Mouse (Mus musculus) limb, embryonic 11.5 days (tissue): ENCODE results near the gene Gpr182. TPM values are rescaled to one million over a fixed set of nuclear protein-coding genes. Genes with fewer than 3 reads are reported as not detected.

ENCODE experiments used
- ATAC-seq: fragments of 200-750 bp; cut with Nextera tagmentation; 2 replicates; pipeline ENCODE4 v1.8.0; 2017; ENCODE audit warnings: low read depth; ENCODE audit not compliant: insufficient number of reproducible peaks, low FRiP score, low TSS enrichment
- DNase-seq: peaks from one replicate; pipeline ENCODE4 v3.0.0-alpha.2; 2015; ENCODE audit warnings: low spot score
- H3K27ac ChIP-seq: fragments of 300-500 bp; sonication (generic); replicated peaks from 2 replicates; pipeline ENCODE4 v1.5.1; 2014; ENCODE audit warnings: low read depth, mild to moderate bottlenecking, low read length
- H3K27me3 ChIP-seq: fragments of 300-500 bp; sonication (generic); 2 replicates; pipeline ENCODE4 v1.6.1; 2014; ENCODE audit warnings: mild to moderate bottlenecking, low read length, mixed read lengths; ENCODE audit not compliant: control insufficient read depth, insufficient read depth
- H3K36me3 ChIP-seq: fragments of 300-500 bp; sonication (generic); 2 replicates; pipeline ENCODE4 v1.6.1; 2014; ENCODE audit warnings: mild to moderate bottlenecking, low read length, moderate library complexity, mixed read lengths; ENCODE audit not compliant: control insufficient read depth, insufficient read depth
- H3K4me1 ChIP-seq: fragments of 300-500 bp; sonication (generic); 2 replicates; pipeline ENCODE4 v1.6.1; 2014; ENCODE audit warnings: low read length, mixed read lengths; ENCODE audit not compliant: control insufficient read depth, insufficient read depth
- H3K4me2 ChIP-seq: fragments of 300-500 bp; sonication (generic); 2 replicates; pipeline ENCODE4 v1.6.1; 2014; ENCODE audit warnings: low read depth, mild to moderate bottlenecking, moderate library complexity; ENCODE audit not compliant: severe bottlenecking
- H3K4me3 ChIP-seq: fragments of 300-500 bp; sonication (generic); 2 replicates; pipeline ENCODE4 v1.5.1; 2014; ENCODE audit warnings: low read depth, low read length
- H3K9ac ChIP-seq: fragments of 300-500 bp; sonication (generic); 2 replicates; pipeline ENCODE4 v1.6.1; 2014; ENCODE audit warnings: mild to moderate bottlenecking, low read length
- H3K9me3 ChIP-seq: fragments of 300-500 bp; sonication (generic); 2 replicates; pipeline ENCODE4 v1.6.1; 2016; ENCODE audit warnings: low read length; ENCODE audit not compliant: control insufficient read depth
- WGBS: fragments of 180-500 bp; shearing (Covaris S2); extraction: QIAGEN DNeasy Blood & Tissue Kit; methylation state at CpG from one replicate; pipeline ENCODE4 v1.1.7; 2014; 5-methylcytosine and 5-hydroxymethylcytosine counted together
- polyA plus RNA-seq: library from polyadenylated mRNA; unstranded; fragments of >200 nt; fragmentation: Nextera tagmentation; extraction: Ambion mirVana; gene quantifications from 2 replicates; pipeline ENCODE4 v1.2.1, GENCODE M21; 2014

The Gpr182 gene
- polyA plus RNA-seq, 1 experiment from 2014 or later: 0.33 TPM

DNA sequence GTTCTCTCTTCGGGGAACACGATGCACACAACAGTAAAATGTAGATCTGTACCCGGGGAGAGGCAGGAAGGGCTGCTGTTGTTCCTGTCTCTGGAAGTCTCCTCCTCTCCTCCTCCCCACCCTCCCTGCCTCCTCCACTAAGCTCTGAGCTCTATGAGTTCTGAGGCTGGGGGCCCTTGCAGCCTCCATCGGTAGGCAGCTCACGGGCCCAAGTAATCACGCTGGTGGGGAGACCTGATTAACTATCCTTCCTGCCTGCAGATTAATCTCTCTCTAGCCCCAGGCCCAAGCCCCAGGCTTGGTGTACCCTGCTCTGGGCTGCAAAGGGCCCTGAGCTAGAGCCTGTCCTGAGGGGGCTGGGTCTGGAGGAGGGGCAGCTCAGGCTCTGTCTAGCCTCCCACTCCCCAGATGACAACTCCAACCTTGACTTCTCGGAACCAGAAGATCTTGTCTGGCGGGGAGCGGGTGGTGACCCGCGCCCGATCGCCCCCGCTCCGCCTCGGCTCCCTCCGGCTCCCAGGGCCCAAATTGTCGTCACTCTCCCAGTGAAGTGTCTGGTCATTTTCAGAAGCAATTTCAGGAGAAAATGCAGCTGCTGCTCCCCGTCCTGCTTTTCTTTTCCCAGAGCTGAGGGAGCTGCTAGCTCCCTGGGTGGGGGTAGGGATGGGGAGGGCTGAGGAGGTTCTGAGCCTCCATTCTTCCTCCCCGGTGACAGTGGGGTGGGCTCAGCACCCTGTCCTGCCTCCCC lies 29.7 kb downstream of the Gpr182 start:
- no peak for DNase-seq
- 0 out of 2 replicates have a peak, but pooled peaks have one; percentile 28 for ATAC-seq

DNA sequence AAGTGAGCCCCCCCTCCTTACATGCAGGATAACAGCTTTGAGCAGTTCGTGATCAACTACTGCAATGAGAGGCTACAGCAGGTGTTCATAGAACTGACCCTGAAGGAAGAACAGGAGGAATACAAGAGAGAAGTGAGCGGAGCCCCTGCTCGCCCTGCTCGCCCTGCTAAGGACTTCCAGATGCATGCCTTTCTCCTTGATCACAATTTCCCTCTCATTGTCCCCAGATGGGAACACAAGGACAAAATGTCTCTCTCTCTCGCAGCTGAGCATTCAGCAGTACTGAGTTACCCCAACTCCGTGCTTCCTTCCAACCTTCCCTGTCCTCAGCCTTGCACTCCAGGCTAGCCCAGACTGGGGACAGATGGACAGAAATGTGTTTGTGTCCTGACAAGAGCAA lies 38.8 kb downstream of the Gpr182 start:
- WGBS: 52% methylated on average over 6 of the region's 6 CpGs
- Histone ChIP-seq H3K4me3 (no peak overlapping the region), H3K27me3 (no peaks in the 10 kb centered on the region), H3K9ac (no peak overlapping the region), H3K9me3 (no peaks in the 10 kb centered on the region), H3K36me3 (no peaks in the 10 kb centered on the region), H3K4me2 (no peak overlapping the region), H3K27ac (no peak overlapping the region), H3K4me1 (0 out of 2 replicates have a peak, but pooled peaks cover 4% of the 10 kb centered on the region)
- DNase-seq (peak; percentile 35), ATAC-seq (no peak)

More for the DNA sequence above, 29.7 kb downstream of the Gpr182 start:
- Histone ChIP-seq H3K27ac (no peak overlapping the region), H3K9me3 (no peaks in the 10 kb centered on the region), H3K4me2 (peak overlapping the region; percentile 17; the same call in 1 of the 2 replicates), H3K4me1 (peaks cover 9% of the 10 kb centered on the region), H3K27me3 (peaks cover 3% of the 10 kb centered on the region; the same call in 1 of the 2 replicates), H3K9ac (no peak overlapping the region), H3K4me3 (no peak overlapping the region), H3K36me3 (no peaks in the 10 kb centered on the region)
- WGBS: 12% methylated on average over 20 of the region's 20 CpGs

DNA sequence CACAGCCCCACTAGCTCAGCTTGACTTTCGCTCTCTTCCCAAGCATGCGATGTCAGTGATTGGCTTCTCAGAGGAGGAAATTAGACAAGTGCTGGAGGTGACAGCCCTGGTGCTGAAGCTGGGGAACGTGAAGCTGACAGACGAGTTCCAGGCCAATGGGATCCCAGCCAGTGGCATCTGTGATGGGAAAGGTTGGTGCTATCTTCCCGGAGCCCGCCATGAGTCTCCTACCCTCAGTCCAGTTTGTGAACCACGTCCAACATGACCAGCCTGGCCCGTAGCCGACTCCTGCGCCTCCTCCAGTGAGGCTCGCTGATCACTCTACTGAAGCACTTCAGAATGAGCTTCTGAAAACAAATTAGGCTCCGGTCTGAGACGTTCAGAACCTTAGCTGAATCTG lies 41.2 kb downstream of the Gpr182 start:
- Histone ChIP-seq H3K4me2 (no peak overlapping the region), H3K9ac (no peak overlapping the region), H3K36me3 (no peaks in the 10 kb centered on the region), H3K4me1 (0 out of 2 replicates have a peak, but pooled peaks cover 4% of the 10 kb centered on the region), H3K27me3 (no peaks in the 10 kb centered on the region), H3K4me3 (no peak overlapping the region), H3K27ac (no peak overlapping the region), H3K9me3 (no peaks in the 10 kb centered on the region)
- DNase-seq (no peak), ATAC-seq (no peak)
- WGBS: 74% methylated on average over 13 of the region's 13 CpGs

DNA sequence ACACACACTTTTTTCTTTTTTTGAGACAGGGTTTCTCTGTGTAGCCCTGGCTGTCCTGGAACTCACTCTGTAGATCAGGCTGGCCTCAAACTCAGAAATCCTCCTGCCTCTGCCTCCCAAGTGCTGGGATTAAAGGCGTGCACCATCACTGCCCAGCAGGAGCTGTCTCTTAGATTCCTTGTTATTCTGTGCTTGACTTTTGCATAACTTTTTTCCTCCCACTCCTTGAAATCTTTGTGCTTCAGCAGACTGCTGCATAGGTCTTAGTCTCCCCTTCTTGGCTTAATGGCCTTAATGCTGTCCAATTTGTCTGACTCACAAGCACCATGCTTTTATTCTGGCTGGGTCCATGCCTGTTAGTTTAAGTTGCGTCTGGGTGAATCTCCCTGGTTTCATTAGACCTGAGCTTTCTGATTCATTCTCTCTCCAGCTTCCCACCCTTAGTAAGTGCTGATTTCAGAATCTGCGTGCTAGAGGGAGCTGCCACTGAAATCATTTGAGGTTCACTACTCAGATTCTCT lies 42.6 kb downstream of the Gpr182 start:
- no peak overlapping the region for H3K4me3 ChIP-seq
- no peak overlapping the region for H3K27ac ChIP-seq
- no peaks in the 10 kb centered on the region for H3K27me3 ChIP-seq
- H3K9me3 ChIP-seq: no peaks in the 10 kb centered on the region
- no peak overlapping the region for H3K4me2 ChIP-seq
- WGBS: 88% methylated on average over 3 of the region's 3 CpGs
- H3K36me3 ChIP-seq: no peaks in the 10 kb centered on the region
- H3K9ac ChIP-seq: no peak overlapping the region
- H3K4me1 ChIP-seq: 0 out of 2 replicates have a peak, but pooled peaks cover 4% of the 10 kb centered on the region
- ATAC-seq (no peak), DNase-seq (no peak)

DNA sequence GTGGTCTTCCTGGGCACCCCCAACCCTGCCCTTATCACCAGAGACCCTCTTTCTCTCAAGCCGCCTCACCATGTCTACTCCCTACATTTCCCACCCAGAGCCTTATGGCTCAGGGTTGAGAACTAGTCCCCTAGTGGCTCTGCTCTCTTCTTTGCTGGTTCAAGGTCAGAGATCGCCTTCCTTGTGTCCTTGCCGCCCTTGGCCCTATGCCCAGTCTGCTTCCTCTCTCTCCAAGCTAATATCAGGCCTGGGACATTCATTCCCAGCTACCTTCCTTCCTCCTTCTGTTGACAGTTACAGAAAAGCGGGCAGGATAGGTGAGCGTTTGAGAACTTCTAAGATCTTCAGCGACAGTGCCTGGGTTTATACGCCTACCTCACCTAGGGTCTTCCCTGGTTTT lies 43.8 kb downstream of the Gpr182 start:
- H3K9me3 ChIP-seq: no peaks in the 10 kb centered on the region
- H3K36me3 ChIP-seq: no peaks in the 10 kb centered on the region
- no peaks in the 10 kb centered on the region for H3K27me3 ChIP-seq
- no peak overlapping the region for H3K4me3 ChIP-seq
- H3K27ac ChIP-seq: no peak overlapping the region
- DNase-seq: no peak
- H3K4me2 ChIP-seq: no peak overlapping the region
- ATAC-seq: no peak
- WGBS: 88% methylated on average over 7 of the region's 7 CpGs
- no peaks in the 10 kb centered on the region for H3K4me1 ChIP-seq
- H3K9ac ChIP-seq: no peak overlapping the region

DNA sequence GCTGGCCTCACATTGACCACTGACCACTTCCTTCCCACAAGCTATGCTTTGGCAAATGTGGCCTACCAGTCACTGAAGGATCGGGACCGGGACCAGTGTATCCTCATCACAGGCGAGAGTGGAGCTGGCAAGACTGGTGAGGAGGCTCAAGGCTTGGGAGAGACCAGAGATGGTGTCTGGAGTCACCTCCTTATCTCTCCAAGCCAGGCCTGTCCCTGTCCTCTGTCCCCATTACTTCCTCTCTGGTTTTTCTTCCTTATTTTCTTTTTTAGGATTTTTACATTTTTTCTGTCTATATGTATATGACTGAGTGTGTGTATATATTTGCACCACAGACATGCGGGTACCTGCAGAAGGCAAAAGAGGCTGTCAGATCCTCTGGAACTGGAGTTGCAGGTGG lies 45.7 kb downstream of the Gpr182 start:
- no peaks in the 10 kb centered on the region for H3K4me1 ChIP-seq
- no peak for ATAC-seq
- no peak overlapping the region for H3K27ac ChIP-seq
- H3K4me2 ChIP-seq: no peak overlapping the region
- H3K4me3 ChIP-seq: no peak overlapping the region
- no peaks in the 10 kb centered on the region for H3K36me3 ChIP-seq
- no peaks in the 10 kb centered on the region for H3K9me3 ChIP-seq
- 90% methylated on average over 4 of the region's 4 CpGs for WGBS
- H3K9ac ChIP-seq: no peak overlapping the region
- no peak for DNase-seq
- no peaks in the 10 kb centered on the region for H3K27me3 ChIP-seq

DNA sequence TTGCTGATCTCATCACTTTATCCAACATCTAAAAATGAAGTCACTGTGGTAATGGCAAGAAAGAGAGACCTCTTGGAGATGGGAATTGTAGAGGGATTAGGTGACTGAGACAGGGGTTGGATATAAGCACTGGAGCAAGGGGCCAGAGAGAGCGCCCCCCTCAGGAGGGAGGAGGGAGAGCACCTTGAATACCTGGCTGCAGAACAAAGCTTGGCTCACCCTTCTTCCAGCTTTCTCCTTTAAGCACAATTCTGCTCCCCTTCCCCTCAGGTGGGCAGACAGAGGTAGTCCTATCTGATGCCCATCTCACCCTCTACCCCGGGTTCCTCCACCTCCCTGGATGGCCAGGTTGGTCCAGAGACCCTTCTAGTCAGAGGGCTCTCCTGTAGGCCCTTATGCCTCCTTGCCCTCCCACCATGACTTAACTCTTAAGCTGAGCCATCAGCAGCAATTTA lies 46.7 kb downstream of the Gpr182 start, which contains the start of gene Myo1a:
Gene Myo1a (plus strand): TSS at position 405 of the 455 bp plus-strand sequence.
- ATAC-seq: no peak
- Histone ChIP-seq H3K27ac (no peak within 1 kb of the TSS), H3K27me3 (no peaks in the 10 kb centered on the region), H3K9ac (no peak within 1 kb of the TSS), H3K4me2 (no peak within 1 kb of the TSS), H3K4me3 (no peak within 1 kb of the TSS), H3K4me1 (no peaks in the 10 kb centered on the region), H3K36me3 (no peaks in the 10 kb centered on the region), H3K9me3 (no peaks in the 10 kb centered on the region)
- DNase-seq: no peak
- 64% methylated on average over 2 of the region's 2 CpGs for WGBS

DNA sequence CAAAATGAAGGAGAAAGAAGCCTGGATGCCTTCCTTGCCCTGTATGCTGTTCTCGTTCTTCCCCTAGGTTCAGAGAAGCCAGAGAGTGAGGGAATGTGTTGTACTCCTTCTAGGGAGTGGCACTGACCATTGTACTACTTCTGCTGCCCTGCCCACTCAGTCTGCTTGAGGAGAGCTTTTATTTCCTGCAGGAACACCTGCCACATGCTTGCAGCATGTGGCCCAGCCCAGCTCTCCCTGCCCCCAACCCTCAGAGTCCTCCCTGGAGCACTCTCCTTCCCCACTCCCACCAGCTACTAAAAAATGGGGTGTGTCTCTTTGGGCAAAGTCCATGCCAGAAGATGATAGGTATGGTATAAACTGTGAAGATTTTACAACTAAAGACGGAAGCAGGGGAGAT lies 47.2 kb downstream of the Gpr182 start:
- Histone ChIP-seq H3K4me1 (no peaks in the 10 kb centered on the region), H3K4me2 (no peak overlapping the region), H3K9me3 (no peaks in the 10 kb centered on the region), H3K36me3 (no peaks in the 10 kb centered on the region), H3K27me3 (no peaks in the 10 kb centered on the region), H3K27ac (no peak overlapping the region), H3K9ac (no peak overlapping the region), H3K4me3 (no peak overlapping the region)
- ATAC-seq (no peak), DNase-seq (no peak)
- 67% methylated on average over 2 of the region's 2 CpGs for WGBS
